Mouse (Mus musculus) left cerebral cortex, postnatal 14 days (tissue): ENCODE data around the gene Ccdc154. TPM values are rescaled to one million over a fixed set of nuclear protein-coding genes. Genes with fewer than 3 reads are reported as not detected.

ENCODE experiments used
- DNase-seq, 2 experiments: peaks; one replicate each; pipeline ENCODE4 v3.0.0; 2021 to 2022; ENCODE audit warnings: low spot score in 2 of 2, mixed read lengths in 1 of 2
- intact Hi-C: fragments of 180-260 bp; cut with DNase I; formaldehyde crosslinking; loops from one replicate; pipeline ENCODE4 v1.15.1; 2025
- total RNA-seq, 2 experiments: library from RNA; stranded (reverse); gene quantifications; 2 replicates each; pipeline ENCODE4 v1.2.3; 2021

The Ccdc154 gene
- total RNA-seq, 2 experiments from 2014 or later = 0.24 TPM; not detected in 1

DNA sequence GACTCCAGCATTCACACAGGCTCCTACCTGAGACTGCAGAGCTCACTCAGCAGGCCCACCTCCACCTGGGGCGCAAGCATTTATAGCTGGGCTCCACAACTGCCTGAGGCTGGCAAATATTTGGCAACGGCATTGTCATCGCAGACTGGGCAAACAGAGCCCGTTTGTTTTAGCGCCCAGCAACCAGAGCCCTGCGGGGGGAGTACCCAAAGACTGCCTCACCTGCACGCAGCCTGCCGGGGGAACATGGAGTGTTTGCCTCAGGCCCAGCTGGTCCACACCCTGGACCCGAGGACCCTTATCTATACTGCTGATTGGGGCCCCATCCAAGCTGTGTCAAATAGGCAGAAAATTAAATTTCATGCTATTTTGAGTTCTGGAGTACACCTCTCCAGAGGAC is 13.2 kb downstream of the Ccdc154 start, which contains the start of gene Gm38655:
Gene Gm38655, minus strand, starts transcription at position 61 of the 400 bp plus-strand sequence.
- no peak for DNase-seq
- intact Hi-C loops = no loop called here

DNA sequence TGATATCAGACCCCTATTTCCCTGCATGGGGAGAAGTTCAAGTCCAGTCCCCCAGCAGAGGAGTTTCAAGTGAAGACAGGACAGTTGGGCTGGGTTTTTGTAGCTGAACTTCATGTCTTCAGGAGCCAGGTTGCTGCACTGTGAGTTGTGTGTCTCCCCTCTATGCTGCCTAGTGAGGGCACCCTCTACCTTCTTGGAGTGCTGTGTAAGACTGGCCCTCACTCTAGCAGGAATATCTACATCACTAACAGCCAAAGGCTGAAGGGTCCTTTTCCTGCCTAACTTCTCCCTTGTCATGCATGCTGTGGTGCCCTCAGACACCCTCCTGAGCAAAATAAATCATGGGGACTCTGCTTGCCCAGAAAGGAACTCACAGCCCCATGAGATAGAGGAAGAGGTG is 21.0 kb downstream of the Ccdc154 start:
- intact Hi-C loops = loop anchor here (5.0 kb wide), 1 partner anchor 66 kb away; the partner anchor contains the start of gene Telo2
- no peak for DNase-seq

DNA sequence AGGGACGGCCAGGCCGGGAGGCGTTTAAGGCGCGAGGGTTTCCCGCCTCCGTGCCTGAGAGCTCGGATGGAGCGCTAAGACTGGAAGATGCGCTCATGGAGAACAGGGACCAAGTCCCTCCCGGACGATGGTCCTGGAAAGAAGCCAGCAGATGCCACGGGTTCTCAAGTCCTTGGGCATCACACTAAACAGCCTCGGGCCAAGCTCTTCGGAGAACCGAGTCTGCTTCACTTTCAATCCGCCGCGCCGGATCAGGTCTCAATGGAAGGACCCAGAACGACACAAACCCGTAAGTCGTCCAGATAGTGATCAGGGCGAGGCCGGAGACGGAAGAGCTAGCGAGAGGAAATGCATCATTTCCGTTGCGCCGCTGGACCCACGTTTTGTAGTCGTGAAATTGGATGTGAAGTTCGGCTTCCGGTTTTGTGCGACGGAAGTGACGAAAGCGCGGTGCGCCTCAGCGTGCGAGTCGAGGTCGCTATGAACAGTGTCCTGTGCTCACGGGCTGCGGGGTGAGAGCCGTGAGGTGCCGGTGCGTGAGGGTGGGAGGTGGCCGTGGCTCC is 21.9 kb downstream of the Ccdc154 start, which contains the start of gene BC003965:
Gene BC003965, plus strand, starts transcription at position 426 of the 563 bp plus-strand sequence.
- intact Hi-C loops = loop anchor here (5.0 kb wide), 1 partner anchor 67 kb away; the partner anchor contains the start of gene Telo2
- peak; percentile 98 to 99 for DNase-seq

DNA sequence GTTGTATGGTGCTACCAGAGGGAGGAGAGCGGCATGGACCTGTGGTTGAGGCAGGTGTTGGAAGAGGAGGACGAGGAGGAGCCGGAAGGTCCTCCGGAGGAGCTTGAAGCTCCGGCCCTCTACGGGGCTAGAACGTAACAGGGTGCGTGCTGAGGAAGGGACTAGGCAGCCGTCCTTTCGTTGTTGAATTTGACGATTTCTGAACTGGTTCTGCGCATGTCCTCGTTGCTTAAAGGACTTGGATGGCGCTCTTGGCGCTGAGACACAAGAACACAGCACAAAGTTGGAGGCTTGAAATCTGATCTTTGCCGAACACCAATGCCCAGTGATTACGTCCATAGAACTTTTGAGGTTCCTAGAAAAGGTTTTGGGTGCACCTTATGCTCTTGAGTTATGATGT is 22.7 kb downstream of the Ccdc154 start:
- intact Hi-C loops = loop anchor here (5.0 kb wide), 2 partner anchors 68 to 87 kb away; partner anchors contain the start of genes Telo2 and Ube2i

DNA sequence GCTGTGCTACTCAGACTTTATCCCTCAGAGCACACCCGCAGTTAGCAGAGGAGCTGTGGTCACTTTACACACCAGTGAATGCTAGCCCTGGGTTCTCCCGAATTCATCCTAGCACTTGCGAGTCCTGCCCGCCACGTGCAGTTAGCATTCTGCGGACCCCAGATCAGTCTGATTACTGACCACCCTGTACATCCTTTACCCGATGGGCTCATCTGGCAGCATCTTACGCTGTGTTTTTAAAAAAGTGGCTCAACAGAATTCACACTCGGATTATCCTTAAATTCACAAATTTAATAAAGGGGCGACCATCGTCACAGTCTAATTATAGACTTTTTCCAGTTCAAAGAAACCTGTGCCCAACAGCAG is 25.5 kb downstream of the Ccdc154 start:
- no peak for DNase-seq
- intact Hi-C loops = loop anchor here (5.0 kb wide), 1 partner anchor 85 kb away; the partner anchor contains the start of gene Ube2i

More for the DNA sequence above, 22.7 kb downstream of the Ccdc154 start:
- no peak for DNase-seq

DNA sequence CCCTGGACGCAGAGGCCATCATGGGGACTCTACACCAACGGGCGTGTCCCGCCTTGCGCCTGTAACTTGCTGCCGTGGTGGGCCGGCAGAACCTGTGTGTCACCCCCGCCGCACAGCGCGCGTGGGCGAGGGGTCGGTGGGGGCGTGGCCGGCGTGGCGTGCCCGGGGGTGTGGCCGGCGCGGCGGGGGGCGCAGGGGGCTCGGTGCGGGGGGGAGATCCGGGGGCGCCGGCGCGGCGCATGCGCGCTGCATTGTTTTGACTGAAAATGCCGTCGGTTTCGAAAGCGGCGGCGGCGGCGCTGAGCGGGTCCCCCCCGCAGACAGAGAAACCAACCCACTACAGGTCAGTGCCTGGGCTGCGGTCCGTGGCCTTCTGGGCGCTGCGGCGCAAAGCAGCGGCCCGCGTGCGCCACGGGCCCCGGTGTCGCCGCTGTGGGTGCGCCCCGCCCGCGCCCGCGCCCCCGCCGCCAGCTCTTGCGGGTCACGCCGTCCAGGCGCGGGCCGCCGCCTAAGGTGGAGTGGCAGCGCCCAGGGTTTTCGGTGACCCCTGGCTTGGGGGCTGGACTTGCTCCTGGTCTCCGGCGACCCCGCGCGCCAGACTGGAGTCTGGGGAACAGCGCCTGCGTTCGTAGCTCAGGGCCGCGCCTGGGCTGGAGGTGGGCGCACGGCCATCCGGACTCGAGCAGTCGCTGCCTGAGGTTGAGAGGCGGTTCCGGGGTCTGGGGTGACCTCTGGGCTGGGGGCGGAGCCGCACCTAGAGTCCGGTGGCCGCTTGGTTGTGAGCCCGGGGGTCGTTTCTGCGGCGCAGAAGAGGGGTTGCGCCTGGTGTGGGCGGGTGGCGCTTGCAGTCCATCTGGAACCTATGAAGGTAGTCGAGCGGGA is 26.1 kb downstream of the Ccdc154 start, which contains the start of gene Unkl:
Gene Unkl, plus strand, starts transcription at position 248 of the 882 bp plus-strand sequence.
- intact Hi-C loops = loop anchor here (5.0 kb wide), 1 partner anchor 84 kb away; the partner anchor contains the start of gene Ube2i
- DNase-seq = peak; percentile 25 to 71

DNA sequence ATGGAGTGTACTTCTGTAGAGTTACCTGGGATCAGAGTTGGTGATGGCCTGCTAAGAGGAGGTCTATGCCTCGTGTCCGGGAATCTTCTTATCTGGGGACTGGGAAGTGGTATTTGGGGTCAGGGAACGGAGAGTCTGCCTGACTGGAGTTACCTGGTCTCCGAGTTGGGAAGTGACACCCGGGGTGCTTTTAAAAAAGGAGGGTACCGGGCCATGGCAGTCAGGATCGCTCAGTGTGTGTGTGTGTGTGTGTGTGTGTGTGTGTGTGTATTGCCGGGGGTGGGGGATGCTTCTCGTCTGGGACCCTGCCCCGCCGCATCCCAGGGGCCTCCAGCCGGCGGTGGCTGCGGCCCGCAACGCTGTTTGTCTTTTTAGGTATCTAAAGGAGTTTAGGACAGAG is 26.8 kb downstream of the Ccdc154 start:
- DNase-seq = no peak
- intact Hi-C loops = loop anchor here (5.0 kb wide), 1 partner anchor 83 kb away; the partner anchor contains the start of gene Ube2i

DNA sequence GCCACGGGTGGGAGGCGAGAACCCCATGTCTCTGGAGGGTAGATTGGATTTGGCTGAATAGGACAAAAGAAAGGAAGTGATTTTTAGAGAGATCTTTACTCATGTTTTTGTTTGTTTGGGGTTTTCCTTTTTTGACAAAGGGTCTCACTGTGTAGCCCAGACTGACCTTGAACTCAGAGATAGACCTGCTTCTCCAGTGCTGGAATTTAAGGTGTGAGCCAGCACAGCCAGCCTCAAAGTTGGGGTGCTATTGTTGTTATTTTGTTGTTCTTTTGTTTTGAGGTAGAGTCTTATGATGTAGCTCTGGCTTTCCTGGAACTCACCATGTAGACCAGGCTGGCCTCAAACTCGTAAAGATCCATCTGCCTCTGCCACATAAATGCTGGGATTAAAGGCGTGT is 40.1 kb downstream of the Ccdc154 start:
- intact Hi-C loops = no loop called here
- DNase-seq = no peak

DNA sequence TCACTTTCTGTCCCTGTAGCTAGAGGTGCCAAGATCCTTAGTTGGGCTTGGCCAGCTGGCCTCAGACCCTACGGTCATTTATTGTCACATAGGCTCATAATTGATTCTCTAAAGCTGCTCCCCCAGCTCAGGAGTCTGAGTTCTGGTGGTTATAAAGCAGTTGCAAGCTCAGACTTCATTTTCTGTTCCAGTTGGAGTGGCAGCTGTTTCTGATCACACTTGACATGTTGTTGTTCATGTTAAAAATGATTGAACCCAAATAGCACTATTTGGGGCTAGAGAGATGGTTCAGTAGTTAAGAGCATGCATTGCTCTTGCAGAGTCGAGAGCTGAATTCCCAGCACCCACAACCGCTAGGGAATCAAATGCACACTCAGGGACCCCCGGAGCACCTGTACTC is 47.7 kb downstream of the Ccdc154 start:
- intact Hi-C loops = no loop called here
- DNase-seq = no peak

DNA sequence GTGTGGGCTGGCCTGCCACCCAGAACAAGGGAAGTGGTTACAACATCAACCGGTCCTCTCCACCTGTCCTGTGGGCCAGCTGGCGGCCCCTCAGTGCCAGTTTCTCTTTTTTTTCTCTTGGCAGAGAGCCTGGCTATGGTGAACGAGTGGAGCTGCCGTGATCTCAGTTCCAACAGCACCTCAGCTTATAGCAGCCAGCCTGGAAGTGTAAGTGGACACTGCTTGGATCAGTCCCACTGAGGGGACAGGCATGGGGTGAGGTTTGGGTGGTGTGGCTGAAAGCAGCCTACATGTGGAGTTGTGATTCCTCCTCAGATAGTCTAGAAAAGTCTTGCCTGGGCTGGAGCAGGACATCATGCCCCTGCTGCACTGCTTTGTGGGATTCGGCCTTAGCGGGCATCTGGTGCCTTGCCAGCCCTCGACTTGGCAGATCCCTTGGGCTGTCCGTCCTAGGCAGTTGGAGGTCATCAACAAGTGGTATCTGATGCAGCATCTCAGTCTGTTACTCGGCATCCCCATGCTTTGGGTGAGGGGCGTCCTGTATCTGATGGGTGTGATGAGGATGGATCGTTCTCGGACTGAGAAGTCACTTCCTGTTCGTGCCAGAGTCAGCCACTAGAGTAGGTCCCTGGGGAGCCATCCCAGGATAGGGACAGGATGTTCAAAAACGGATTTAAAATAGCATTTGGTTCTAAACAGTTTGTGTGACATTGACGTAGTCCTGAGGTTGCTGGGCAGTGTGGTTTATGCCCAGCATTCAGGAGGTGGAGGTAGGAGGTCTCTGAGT is 48.6 kb downstream of the Ccdc154 start:
- DNase-seq = no peak
- intact Hi-C loops = no loop called here

DNA sequence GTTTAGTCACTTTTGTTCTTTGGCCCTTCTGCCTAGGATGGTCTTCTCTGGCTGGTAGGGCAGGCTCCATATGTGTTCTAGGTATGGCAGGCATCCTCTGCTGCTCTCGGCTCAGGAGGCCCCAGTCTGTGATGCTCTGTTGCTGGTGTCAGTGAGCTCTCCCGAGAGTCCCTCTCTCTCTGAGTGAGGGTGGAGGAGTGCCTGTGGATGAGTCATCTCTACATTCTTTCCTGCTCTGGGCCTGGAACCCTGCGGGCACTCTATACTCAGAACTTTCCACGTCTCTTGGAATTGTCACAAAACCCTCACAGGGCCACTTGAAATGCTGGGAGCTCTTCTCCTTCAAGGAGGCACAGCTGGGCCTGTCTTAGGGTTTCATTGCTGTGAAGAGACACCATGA is 49.4 kb downstream of the Ccdc154 start:
- no peak for DNase-seq
- intact Hi-C loops = no loop called here

DNA sequence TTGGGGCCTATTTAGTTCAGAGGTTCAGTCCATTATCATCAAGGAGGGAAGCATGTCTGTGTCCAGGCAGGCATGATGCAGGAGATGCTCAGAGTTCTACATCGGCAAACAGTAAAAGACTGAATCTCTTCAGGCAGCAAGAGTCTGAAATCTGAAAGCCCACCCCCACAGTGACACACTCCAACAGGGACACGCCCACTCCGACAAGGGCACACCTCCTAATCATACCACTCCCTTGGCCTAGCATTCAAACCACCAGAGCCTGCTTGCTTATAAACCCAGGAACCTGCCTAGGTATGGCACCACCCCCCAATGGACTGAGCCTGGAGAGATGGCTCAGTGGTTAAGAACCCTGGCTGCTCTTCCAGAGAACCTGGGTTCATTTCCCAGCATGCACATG is 53.2 kb downstream of the Ccdc154 start:
- intact Hi-C loops = no loop called here
- DNase-seq = no peak

DNA sequence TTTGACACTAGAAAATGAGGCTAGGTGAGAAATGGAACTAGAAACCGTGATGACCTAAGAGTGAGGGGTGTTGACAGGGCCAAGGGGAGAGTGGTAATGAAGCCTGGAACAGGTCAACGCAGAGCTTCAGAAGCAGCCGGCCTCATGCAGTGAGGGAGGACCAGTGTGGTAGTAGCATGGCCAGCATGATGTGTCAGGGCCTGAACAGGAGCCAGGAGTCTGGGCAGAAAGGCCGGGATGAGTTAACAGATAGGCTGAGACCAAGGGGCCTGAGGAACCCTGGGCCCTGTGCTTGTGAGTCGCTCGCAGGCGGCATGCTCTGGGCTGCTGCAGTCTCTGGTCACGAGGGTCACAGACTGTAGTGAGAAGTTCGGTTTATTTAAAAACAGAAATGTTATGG is 56.7 kb downstream of the Ccdc154 start:
- DNase-seq = no peak
- intact Hi-C loops = no loop called here

DNA sequence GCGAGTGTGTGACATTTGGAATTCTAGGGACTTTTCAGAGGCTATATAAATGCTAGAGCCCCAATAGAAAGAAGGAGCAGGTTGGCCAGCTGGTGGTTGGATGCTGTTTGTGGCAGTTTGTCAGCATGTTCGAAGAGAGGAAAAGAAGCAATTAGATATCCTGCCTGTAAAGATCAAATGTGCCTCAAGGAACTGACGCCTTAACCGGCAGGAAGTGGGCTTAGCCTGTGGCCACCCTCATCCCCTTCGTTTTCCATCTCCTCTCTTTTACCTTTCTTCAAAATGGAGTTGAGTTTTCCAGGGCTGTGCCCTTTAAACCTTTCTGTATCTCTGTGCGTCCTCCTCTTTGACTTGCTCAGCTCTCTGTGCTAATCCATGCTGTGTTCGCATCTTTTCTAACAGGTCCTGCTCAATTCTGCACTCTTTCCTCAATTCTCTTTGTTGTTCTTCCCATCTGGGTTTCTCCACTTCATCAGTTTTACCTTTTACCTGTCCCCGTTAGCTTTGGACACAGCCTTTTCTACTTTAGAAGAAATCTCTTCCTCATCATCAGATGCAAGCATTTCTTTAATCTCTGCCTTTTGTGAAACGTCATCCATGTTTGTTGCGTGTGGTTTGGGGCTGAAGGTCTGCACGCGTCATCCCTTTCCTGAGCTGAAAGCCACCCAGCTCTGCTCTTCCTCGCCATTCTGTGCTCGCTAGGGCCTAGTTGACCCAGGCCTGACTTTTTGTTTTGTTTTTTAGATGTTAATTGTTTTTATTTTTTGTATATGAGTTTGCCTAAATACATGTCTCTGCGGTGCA is 57.4 kb downstream of the Ccdc154 start:
- no peak for DNase-seq
- intact Hi-C loops = no loop called here

DNA sequence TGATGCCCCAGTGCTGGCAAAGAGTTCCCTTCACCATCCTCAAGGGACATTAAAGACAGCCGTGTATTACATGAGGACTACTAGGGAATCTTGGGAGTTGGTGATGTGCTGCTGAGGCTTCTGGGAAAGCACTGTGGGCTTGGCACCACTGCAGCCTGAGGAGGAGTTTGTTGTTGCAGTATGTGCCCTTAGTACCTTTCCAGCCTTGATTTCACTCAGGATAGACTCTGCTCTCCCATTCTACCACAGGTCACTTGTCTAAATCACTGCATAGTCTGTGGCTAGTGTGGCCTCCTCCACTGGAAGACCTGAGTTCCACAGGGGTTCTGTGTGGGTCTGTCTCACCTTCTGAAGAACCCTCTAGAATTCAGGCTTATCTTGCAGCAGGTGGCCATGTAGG is 58.5 kb downstream of the Ccdc154 start:
- DNase-seq = no peak
- intact Hi-C loops = no loop called here
